Mouse (Mus musculus): ENCODE results near the gene Lrrc74a. TPM values are rescaled to one million over a fixed set of nuclear protein-coding genes. Genes with fewer than 3 reads are reported as not detected.

Lrrc74a gene
- not detected for polyA plus RNA-seq (2021)

DNA sequence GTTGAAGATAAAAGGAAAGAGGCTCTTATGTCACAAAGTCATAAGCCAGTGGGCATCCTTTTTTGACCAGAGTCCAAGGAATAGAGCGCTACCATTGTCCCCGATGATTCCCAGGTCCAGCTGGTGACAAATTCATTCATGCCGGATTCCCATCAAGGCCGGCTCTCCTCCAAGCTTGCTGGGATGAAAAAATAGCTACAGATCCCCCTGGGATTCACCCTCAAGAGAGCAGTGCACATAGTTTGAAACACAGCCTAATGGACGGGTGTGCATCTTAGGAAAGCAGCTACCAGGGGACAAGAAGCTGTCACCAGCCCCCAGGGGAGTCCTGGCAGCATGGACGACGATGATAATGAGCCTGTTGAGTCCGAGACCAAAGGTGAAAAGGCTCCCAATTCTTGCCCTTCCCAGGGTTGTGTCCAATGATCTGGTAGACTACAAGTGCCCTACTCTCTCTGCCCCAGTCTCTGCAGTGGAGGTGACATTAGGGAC is at the start of gene Lrrc74a:
Lrrc74a (plus strand) TSS at position 51 of the 492 bp plus-strand sequence.
- ATAC-seq (no peak), DNase-seq (ENCODE audit: low read depth, low spot score) (no peak)
- H3K27me3 ChIP-seq, result peaks cover 42% of the 10 kb centered on the region
- no peak for TF ChIP-seq CTCF (IDR thresholded peaks at IDR 0.05)
- ChIA-PET POLR2A (no interaction called here), CTCF (no interaction called here)
- in situ Hi-C loops (cut with MboI; ENCODE audit: low pct_unique_long_range_greater_than_20kb), result no loop called here

DNA sequence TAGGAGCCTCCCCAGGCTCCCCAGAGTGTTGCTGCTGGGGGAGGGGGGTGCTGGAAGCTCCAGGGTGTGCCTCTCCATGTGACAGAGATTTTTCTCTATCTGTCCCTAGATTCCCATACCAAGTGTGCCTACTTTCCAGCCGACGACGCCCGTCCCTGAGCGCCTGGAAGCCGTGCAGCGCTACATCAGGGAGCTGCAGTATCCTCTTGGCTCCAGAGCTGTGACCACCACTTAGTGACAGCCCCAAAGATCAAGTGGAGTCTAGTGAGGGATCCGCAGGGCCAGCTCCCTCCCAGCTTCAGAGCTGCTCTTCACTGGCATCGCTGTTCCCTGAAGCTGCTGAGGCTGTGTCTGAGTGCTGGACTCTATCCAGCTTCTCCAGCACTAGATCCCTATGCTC is 48.9 kb upstream of the Lrrc74a start:
- CTCF ChIA-PET, result no interaction called here
- H3K27me3 ChIP-seq, result no peaks in the 10 kb centered on the region
- DNase-seq (ENCODE audit: low read depth, low spot score), result no peak
- POLR2A ChIA-PET, result interaction anchor here (0.7 kb wide), 1 partner anchor 17 kb away, joined by 3 read pairs; no protein-coding TSS in a partner anchor
- no peak for ATAC-seq
- TF ChIP-seq CTCF (IDR thresholded peaks at IDR 0.05), result no peak
- in situ Hi-C loops (cut with MboI; ENCODE audit: low pct_unique_long_range_greater_than_20kb), result no loop called here

DNA sequence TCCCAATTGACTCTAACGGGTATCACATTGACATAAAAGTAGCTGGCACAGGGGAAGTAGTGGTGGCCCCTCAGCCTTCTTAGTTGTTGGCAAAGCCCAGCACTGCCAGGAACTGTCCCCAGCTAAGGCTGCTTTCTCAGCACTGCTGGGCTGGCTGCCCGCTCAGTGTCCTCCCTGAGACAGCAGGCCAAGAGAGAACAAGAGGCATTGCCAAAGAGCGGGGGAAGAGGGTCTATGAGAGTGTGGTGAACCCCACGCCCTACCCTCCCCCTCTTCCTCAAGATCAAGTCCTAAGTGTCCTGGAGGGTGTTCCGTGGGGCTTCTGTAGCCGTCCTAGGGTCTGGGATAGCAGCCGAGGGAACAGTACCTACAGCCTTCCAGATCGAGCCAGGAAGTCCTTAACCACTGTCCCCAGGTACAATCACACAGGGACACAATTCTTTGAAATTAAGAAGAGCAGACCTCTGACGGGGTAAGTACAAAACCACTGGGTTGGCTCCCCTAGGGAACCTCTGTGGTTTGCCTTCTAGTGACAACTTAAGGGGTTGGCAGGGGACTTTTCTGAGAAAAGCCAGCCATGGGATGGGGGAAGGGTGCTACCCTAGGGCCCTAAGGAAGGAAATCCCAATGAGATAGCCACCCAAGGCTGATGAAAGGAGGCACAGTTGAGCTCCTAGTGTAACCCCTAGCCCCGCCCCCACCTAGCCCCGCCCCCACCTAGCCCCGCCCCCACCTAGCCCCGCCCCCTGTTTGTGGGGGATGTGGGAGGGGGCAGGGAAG is 47.4 kb upstream of the Lrrc74a start:
- in situ Hi-C loops (cut with MboI; ENCODE audit: low pct_unique_long_range_greater_than_20kb), result no loop called here
- POLR2A ChIA-PET, result no interaction called here
- CTCF ChIA-PET, result no interaction called here
- DNase-seq (ENCODE audit: low read depth, low spot score), result no peak
- no peak for TF ChIP-seq CTCF (IDR thresholded peaks at IDR 0.05)
- ATAC-seq, result no peak
- no peaks in the 10 kb centered on the region for H3K27me3 ChIP-seq

DNA sequence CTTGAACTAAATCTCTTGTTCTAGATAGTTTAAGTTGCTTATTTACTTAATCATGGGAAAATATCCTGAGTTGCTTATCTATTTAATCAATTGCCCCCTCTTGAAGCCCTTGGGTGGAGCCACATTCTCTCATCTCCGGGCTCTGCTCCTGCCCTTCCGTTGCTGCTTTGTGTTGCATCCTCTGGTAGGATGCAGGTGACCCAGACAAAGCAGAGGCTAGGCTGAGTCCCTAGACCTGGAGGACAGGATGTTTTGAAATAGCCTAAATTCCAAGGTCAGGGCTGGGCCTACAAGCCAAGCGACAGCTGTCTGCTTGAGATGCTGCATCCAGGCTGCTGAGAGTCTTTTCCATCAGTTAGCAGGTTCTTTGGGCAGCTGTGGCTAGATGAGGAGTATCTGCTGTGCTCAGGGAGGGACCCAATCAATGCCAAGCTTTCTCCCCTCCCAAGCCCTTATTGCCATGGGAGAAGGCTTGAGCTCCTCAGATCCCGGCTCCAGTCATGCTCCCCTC is 46.7 kb upstream of the Lrrc74a start:
- in situ Hi-C loops (cut with MboI; ENCODE audit: low pct_unique_long_range_greater_than_20kb), result no loop called here
- POLR2A ChIA-PET, result interaction anchor here (0.6 kb wide), 1 partner anchor 235 kb away, joined by 3 read pairs; no protein-coding TSS in a partner anchor
- CTCF ChIA-PET, result no interaction called here
- ATAC-seq, result no peak
- H3K27me3 ChIP-seq, result no peaks in the 10 kb centered on the region
- no peak for TF ChIP-seq CTCF (IDR thresholded peaks at IDR 0.05)
- DNase-seq (ENCODE audit: low read depth, low spot score), result no peak

DNA sequence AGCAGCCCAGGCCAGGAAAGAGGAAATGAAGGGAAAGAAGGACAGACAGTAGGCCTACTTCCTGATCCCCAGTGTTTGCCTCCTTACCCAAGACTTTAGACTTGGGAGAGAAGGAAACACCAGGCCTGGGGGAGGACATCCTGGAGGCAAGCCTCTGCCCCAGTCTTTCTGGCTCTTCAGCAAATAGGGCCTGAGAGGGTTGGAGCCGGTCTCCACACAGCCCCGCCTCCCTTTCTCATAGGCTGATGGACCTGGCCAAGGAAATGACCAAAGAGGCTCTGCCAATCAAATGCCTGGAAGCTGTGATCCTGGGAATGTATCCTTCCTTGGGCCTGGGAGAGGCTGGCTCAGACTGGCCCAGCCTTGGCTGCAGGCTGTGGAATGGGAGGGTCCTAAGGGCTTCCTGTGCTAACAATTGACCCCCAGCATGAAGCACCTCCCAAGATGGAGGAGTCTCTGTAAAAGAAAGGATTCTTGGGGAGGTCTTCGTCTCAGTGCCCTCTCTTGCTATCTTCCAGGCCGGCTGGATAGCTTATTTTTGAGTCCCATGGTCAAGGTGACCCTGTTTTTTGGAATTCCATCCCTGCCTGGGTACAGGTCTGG is 46.1 kb upstream of the Lrrc74a start:
- in situ Hi-C loops (cut with MboI; ENCODE audit: low pct_unique_long_range_greater_than_20kb), result no loop called here
- ChIA-PET CTCF (no interaction called here), POLR2A (interaction anchor here (0.6 to 1.0 kb wide), 2 partner anchors 12 to 235 kb away, joined by 3 read pairs; no protein-coding TSS in a partner anchor)
- no peak for TF ChIP-seq CTCF (IDR thresholded peaks at IDR 0.05)
- DNase-seq (ENCODE audit: low read depth, low spot score) (no peak), ATAC-seq (no peak)
- H3K27me3 ChIP-seq, result no peaks in the 10 kb centered on the region

DNA sequence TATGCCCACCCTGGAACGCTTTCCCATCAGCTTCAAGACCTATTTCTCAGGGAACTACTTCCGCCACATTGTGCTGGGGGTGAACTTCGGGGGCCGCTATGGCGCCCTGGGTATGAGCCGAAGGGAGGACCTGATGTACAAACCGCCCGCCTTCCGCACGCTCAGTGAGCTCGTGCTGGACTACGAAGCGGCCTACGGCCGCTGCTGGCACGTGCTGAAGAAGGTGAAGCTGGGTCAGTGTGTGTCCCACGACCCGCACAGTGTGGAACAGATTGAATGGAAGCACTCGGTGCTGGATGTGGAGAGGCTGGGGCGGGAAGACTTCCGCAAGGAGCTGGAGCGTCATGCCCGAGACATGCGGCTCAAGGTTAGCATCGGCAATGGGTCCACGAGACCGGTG is 45.3 kb upstream of the Lrrc74a start:
- POLR2A ChIA-PET, result interaction anchor here (0.6 to 1.0 kb wide), 2 partner anchors 11 to 52 kb away, joined by 3 to 4 read pairs; no protein-coding TSS in a partner anchor
- TF ChIP-seq CTCF (IDR thresholded peaks at IDR 0.05), result no peak
- CTCF ChIA-PET, result no interaction called here
- in situ Hi-C loops (cut with MboI; ENCODE audit: low pct_unique_long_range_greater_than_20kb), result no loop called here
- H3K27me3 ChIP-seq, result no peaks in the 10 kb centered on the region
- ATAC-seq (no peak), DNase-seq (ENCODE audit: low read depth, low spot score) (no peak)

DNA sequence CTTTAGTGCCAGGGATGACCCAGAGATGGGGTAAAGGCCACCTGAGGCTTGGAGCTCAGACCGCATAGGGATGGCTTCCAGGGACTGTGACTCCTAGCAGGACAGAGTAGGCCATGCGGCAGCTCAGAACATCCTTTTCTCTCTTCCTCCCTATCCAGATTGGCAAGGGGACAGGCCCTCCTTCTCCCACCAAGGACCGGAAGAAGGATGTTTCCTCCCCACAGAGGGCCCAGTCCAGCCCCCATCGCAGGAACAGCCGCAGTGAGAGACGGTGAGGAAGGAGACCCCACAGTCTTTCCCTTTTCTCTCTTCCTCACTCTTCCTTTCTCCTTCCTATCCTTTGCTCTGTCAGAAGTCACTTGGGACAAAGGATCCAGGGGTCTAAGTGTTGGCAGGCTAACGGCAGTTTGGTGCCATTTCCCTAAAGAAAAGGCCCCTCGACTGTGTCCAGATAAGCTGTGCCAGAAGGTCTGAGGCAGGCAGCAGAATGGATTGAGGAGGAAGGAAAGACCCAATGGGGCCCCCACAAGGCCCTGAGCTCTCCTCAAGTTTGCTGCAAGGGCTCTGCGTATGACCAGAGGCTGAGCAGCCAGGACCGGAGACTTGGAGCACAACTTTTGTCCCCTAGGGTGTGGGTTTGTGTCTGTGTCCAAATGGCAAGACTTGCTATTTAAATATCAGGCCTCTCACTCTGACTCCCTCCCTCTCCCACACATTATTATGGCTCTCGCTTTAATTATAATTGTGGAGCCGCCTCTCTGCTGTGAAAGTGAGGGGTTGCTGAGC is 43.3 kb upstream of the Lrrc74a start:
- ChIA-PET POLR2A (no interaction called here), CTCF (no interaction called here)
- TF ChIP-seq CTCF (IDR thresholded peaks at IDR 0.05), result no peak
- ATAC-seq, result no peak
- in situ Hi-C loops (cut with MboI; ENCODE audit: low pct_unique_long_range_greater_than_20kb), result no loop called here
- DNase-seq (ENCODE audit: low read depth, low spot score), result no peak
- no peaks in the 10 kb centered on the region for H3K27me3 ChIP-seq

DNA sequence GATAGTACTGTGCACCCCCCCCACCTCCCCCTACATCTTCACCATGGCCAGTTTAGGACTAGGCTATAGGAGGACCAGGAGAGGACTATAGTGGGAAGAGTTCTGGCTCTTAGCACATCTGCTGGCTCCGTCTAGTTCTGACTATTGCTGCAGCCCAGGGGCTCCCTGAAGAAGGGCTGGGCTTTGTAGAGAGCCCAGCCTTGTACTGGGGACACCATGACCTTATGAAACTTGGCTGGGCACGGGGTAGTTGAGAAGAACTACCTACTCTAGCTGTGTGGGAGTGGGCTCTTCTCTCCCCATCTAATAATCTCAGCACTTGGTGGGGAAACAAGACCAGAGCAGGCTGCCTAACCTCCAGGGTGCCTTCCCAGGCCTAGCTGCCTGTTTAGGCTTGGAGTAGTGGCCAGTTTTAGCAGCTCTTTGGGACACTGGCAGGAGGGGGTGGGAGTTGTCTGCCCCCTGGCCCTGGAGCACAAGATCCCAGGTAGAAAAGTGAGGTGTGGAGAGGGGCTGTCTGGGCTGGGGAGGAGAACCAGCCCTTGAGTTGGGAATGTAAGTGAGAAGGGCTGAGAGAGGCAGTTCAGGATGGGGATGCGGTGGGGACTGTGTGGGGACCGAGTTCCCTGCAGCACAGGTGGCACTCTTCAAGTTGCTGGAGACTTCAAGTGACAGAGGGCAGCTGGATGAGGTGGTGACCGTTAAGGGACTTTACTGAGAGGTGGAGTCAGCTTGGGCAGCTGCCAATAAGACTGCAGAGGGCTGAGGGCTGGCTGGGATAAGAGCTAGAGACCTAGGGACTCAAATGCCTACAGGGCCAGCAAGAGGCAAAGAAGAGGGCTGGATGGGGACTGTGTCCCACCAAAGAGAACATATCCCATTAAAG is 41.5 kb upstream of the Lrrc74a start:
- ATAC-seq, result no peak
- H3K27me3 ChIP-seq, result no peaks in the 10 kb centered on the region
- ChIA-PET CTCF (no interaction called here), POLR2A (no interaction called here)
- TF ChIP-seq CTCF (IDR thresholded peaks at IDR 0.05), result no peak
- no peak for DNase-seq (ENCODE audit: low read depth, low spot score)
- in situ Hi-C loops (cut with MboI; ENCODE audit: low pct_unique_long_range_greater_than_20kb), result no loop called here

DNA sequence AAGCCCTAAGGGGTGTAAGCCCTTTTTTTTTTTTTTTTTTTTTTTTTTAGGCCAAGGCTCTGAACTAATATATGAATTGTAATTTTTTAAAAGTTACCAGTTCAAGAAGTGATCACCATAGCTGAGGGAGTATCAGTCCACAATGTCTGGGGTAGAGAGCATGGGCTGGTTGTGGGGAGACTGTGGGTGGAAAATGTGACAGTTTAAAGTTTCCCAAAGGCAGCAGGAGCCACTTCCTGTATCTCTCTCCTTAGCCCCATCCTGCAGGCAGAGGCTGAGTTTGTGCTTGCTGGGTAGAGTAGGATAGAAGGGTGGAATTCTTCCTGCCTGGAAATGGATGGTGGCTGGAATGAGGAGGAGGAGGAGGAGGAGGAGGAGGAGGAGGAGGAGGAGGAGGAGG is 40.8 kb upstream of the Lrrc74a start:
- DNase-seq (ENCODE audit: low read depth, low spot score) (no peak), ATAC-seq (no peak)
- in situ Hi-C loops (cut with MboI; ENCODE audit: low pct_unique_long_range_greater_than_20kb), result no loop called here
- CTCF ChIA-PET, result no interaction called here
- no peaks in the 10 kb centered on the region for H3K27me3 ChIP-seq
- TF ChIP-seq CTCF (IDR thresholded peaks at IDR 0.05), result no peak
- POLR2A ChIA-PET, result no interaction called here

DNA sequence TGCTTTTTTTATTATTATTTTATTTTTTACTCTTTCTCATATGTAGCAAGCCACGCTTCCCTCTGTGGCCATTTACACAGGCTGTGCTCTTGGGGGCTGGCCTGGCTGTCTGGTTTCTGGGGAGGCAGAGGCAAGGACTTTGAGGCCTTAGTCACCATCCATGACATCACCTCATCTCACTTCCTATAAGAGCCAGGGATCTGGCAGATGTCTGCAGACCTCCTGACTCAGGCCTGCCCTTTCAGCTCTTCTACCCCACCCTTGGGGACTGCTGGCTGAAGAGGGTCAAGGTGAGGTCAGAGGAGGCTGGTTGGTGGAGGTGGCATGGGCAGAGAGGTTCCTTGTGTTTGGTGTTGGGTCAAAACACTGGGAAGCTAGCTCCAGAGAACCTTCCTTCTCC is 39.7 kb upstream of the Lrrc74a start:
- ATAC-seq, result no peak
- CTCF ChIA-PET, result no interaction called here
- no peaks in the 10 kb centered on the region for H3K27me3 ChIP-seq
- POLR2A ChIA-PET, result no interaction called here
- TF ChIP-seq CTCF (IDR thresholded peaks at IDR 0.05), result no peak
- DNase-seq (ENCODE audit: low read depth, low spot score), result no peak
- in situ Hi-C loops (cut with MboI; ENCODE audit: low pct_unique_long_range_greater_than_20kb), result no loop called here

All from Patski (cell line).